Mouse (Mus musculus): Measurements from ENCODE around the gene Sfmbt2.

Sfmbt2 gene

DNA sequence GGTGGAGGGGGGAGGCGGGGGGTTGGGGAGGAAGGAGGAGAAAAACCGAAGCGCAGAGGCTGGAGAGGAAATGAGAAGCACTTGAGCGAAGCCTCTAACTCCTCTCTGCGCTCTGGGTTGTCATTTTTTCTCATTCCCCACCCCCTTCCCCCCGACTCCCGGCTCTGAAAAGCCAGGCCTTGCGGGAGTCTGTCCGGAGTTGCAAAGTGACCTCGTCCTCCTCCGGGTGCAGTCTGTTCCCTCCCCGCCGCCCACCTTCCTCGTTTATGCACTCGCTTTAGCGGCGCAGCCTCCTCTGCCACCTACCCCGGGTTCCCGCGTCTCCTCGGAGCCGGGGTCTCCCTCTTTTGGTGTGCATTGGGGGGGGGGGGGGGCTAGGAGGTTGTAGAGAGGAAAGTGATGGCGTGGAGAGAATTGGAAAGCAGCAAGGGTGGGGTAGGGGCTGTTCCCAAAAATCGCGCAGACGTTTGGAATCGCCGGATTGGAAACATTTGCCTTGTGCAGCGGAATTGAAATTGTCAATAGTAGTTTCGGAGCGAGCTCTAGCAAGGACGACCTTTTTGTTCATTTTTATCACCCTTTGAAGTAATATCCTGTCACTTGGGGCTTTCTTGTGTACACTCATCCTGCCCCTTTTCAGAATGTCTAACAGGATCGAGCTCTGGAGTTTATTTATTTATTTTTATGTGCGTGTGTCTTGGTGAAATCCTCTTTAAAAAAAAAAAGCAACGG is 2.6 kb downstream of the Sfmbt2 start:
- peak; percentile 66 for DNase-seq (ENCODE audit: extremely low spot score)

DNA sequence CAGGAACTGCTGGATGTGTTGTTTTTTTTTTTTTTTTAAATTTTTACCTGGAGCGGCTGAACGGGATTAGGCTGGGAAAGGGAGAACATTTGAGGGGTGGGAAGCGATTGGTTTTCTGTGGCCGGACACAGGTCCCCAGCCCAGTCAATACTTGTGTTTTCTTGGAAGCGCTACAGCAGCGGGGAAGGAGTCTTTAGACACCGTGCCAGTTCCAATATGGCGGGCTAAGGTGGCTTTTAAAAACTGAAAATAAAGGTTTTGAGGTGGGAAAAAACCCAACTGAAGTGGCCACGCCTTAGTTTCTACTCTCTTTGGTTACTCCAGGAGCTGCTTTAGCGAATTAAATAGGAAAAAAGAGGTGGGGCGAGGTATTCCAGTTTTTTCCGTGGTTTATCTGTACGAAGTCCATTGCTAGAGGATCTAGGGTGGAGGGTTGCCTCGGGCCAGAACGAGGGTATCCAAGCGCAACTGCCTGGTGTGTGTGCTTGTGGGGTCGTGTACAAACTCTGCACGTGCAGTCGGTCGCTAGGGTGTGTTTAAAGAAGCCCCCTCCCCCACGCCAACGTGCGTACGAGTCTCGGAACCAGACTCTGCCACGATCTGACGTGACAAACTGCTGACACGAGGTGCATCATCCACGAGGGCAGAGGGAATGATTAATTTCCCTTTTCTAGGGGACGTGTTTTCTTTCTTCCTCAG is 3.3 kb downstream of the Sfmbt2 start:
- peak; percentile 34 for DNase-seq (ENCODE audit: extremely low spot score)

DNA sequence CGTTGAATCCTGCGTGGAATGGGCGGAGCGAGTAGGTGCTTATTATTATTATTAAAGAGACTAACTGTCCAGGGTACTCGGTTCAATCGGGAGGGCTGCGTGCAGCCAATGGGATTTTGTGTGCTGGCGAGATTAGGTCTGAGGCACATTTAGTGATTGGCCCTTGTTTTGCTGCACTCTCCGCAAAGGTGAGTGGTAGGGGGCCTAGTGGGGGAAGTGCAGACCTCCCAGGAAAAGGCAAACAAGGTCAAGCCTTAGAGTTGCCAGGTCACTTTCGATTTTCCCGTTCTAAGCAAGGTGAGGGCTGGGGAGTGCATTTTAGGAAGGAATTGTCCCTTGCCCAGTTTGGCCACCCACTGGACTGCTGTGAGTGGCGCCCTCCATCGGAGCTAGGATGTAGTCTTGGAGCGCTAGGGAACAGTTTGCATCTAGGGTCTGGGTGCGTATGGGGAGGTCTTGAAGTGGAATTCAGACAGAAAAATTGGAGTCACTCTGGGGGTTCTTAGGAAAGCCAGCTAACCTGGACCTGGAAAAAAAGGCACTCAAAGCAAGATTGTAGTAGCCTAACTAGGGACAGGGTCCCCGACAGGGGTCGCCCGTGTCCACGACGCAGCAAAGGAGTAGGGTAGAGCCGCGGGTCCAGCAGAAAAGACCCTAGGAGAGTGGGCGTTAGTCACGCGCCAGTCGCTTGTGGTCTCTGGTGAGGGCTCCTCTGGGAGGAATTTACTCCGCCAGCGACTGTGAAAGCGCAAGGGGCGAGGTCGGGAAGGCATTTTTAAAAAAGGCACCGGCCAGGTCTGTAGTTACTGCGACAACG is 4.1 kb downstream of the Sfmbt2 start:
- DNase-seq (ENCODE audit: extremely low spot score) = peak; percentile 76

DNA sequence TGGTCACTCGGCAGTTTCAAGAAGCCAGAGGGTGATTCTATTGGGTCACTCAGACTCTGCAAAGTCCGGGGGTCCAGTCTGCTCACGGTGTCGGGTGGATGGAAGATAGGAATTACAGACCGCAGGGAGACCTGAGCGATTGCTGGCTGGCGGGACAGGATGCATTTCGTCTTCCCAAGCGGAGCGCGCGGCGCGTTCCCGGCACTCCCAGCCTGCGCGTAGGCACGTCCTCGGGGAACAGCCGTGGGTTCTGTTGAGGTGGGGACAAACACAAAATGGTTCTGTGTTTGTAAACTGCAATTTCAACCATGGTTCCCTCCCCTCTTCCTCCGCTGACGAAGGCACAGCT is 4.7 kb downstream of the Sfmbt2 start:
- DNase-seq (ENCODE audit: extremely low spot score) = no peak

DNA sequence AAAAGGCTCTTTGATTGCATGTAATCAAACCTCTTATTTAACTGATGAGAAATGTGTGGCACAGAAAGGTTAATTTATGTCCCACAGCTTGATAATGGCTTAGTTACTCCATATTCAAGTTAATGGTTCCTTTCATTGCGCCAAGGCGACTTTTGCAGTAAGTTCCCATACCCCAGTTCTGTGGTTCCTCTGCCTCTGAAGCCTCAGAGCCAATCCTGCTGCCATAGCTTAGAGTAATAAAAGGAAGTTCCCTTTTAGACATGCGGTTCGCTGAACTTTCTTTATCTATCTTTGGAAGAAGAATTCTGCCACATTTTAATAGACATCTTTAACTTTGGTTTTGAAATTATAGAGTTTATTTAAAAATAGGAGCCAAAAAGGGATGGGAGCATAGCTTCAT is 19.7 kb downstream of the Sfmbt2 start:
- no peak for DNase-seq (ENCODE audit: extremely low spot score)

DNA sequence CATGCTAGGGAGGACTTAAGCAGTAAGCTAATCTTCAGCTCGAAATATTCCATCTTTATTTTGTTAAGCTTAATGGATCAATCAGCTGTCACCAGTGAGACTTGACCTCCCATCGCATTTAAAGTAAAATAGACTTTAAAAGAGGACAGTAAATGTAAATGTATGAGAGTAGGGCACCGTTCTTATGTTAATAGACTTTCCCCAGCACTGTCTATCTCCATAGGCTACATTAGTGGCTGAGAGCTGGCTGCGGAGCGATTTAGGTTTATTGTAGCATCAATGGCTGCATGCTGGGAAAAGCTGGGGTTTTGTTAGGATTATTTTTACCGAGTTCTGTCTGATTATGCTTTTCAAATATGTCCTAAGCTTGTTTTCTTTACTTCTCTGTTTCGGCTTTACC is 20.5 kb downstream of the Sfmbt2 start:
- DNase-seq (ENCODE audit: extremely low spot score) = no peak

- DNase-seq (ENCODE audit: extremely low spot score) = no peak
These were observed 24.8 kb downstream of the Sfmbt2 start for GRCm38 (mm10) chr2:10395143-10395542.

- no peak for DNase-seq (ENCODE audit: extremely low spot score)
These were observed 27.5 kb downstream of the Sfmbt2 start for GRCm38 (mm10) chr2:10397790-10398189.

DNA sequence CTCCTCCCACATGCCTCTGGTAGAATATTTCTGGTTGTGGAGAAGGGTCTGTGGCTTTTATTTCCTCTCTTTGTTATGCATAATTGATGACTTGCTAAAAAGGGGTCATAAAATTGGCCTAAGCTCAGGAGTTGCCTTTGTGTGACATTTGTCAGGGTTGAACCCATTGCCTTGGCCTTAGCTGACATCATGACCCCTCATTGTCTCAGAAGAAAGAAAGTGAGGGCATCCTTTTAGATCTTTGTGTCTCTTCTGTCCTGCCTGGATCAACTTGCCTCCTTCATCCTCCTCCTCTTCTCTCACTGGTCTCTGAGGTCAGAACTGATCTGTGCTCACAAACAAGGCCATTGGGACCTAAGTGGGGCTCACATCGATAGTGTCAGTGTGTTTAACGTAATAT is 35.8 kb downstream of the Sfmbt2 start:
- peak; percentile 49 for DNase-seq (ENCODE audit: extremely low spot score)

GRCm38 (mm10) chr2:10409422-10409821 is 39.1 kb downstream of the Sfmbt2 start:
- no peak for DNase-seq (ENCODE audit: extremely low spot score)

- no peak for DNase-seq (ENCODE audit: extremely low spot score)
These were observed 39.8 kb downstream of the Sfmbt2 start for GRCm38 (mm10) chr2:10410069-10410468.

GRCm38 (mm10) chr2:10420944-10421420 is 50.7 kb downstream of the Sfmbt2 start:
- DNase-seq (ENCODE audit: extremely low spot score) = no peak

DNA sequence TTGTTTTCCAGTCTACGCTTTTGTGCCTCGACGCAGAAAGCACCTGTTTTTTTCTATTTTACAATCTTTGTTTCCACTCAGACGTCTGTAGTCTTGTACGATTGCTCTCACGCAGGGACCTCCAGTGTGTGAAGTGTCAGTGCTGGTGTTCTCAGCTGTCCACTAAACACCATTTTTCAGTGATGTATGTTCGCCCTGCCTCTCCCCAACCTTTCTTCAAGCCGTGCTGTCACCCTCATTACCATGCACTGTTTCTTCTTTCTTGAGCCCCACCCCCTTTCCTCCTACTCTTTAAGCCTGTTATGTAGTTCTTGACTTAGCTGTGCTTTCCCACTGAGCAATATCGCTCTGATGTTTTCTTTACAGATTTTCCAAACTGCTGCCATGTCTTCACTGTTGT is 67.0 kb downstream of the Sfmbt2 start:
- no peak for DNase-seq (ENCODE audit: extremely low spot score)

DNA sequence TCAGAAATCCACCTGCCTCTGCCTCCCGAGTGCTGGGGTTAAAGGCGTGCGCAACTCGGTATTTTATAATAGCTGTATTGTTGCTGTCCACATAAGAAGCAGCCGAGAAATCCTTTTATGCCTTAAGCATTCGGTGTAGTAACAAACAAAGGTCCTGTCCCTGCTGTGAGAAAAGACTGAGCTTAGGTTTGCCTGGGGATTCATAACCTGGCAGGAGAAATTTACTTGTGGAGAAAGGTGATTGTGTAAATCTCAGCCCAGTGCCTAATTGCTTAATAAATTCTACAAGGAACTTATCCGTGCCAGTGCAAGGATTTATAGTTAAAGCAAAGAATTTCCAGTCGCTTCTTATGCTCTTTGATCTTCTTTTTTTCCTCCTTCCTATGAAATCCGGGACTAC is 71.5 kb downstream of the Sfmbt2 start:
- no peak for DNase-seq (ENCODE audit: extremely low spot score)

DNA sequence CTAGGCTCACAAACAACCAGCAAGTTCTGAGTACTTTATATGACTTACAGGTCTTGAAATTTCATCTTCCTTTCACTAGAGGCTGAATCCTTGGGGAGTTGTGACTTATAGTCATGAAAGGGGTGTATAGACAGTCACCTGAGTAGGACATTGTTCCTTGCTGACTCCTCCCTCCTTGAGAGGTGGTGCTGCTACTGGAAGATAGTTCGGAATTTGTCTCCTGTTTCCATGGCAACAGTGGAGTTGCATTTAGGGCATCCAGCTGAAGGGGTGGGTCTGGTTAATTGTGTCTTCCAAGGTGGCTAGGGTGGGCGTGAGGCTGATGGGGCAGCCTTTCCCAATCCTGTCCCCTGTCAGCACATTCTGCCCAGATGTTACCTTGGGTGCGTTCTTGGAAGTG is 83.3 kb downstream of the Sfmbt2 start:
- no peak for DNase-seq (ENCODE audit: extremely low spot score)

GRCm38 (mm10) chr2:10458309-10458708 is 88.0 kb downstream of the Sfmbt2 start:
- DNase-seq (ENCODE audit: extremely low spot score) = no peak

- DNase-seq (ENCODE audit: extremely low spot score) = no peak
These were observed 146.2 kb downstream of the Sfmbt2 start for GRCm38 (mm10) chr2:10516516-10516915.

DNA sequence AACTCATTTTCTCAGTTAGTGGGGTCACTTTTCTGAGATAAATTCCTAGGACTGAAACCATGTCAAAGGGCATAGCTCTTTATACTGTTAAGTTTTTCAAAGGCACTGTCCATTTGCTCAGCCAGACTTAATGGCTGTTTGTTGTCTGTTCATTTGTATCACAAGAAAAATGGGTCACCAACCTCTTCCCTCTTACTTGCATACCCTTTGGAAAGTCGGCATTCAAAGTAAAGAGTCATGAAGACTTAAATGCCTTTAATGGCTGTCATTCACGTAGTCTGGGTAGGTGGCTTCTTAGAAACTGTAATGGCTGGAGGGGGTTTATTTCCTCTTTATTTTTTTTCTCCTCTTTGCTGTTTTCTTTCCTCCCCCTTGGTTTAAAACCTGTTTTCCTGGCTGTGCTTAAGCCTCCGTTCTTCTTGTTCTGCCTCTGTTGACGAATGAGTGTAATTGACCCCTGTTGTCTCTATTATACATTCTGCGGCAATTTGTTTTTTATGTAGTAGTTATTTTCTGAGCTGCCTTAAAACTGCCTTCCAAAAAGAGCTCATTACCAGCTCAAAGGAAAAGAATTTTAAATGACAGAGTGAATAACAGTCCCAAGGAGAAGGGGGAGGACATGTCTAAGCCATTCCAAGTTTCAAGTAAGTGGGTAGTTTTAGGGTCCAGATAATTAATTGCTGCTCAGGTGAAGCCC is 151.6 kb downstream of the Sfmbt2 start:
- no peak for DNase-seq (ENCODE audit: extremely low spot score)

GRCm38 (mm10) chr2:10525622-10526021 is 155.3 kb downstream of the Sfmbt2 start:
- no peak for DNase-seq (ENCODE audit: extremely low spot score)

DNA sequence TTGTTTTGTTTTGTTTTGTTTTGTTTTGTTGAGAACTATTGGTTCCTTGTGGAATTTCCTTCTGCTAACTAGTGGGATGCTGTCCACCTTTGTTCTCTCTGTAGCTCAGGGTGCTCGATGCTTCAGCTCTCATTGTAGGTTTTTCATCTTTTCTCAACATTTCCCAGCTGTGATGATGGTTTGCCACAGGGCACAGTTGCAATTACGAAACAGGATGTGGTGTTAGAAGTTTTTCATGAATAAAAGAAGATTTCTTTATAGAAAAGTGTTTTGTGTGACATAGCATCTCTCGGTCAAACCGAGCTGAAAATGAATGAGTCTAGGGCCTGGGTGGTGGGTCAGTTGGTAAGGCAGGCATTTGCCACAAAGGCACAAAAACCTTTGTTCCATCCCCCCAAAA is 171.5 kb downstream of the Sfmbt2 start:
- no peak for DNase-seq (ENCODE audit: extremely low spot score)

DNA sequence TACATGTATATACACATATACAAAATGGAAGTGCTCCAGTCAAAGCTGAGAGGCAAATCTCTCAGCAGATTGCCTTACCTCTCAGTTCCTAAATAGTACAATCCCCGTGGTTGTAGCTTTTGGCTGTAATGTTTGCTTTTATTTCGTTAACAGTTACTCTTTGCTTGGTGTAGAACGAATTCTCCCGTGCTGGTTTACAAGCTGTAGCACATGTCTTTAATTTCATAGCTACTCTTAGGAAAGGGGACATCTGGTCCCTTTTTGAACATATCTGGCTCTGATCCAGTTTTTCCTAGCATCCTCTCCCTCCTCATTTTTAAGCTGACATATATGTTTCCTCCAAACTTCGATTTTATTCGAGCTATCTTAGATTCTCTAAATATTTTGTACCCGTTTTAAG is 172.1 kb downstream of the Sfmbt2 start:
- no peak for DNase-seq (ENCODE audit: extremely low spot score)

- no peak for DNase-seq (ENCODE audit: extremely low spot score)
These were observed 188.5 kb downstream of the Sfmbt2 start for GRCm38 (mm10) chr2:10558816-10559215.
